Comparison of ENCODE assay signal across 8 mouse cellular contexts in the genomic region with DNA sequence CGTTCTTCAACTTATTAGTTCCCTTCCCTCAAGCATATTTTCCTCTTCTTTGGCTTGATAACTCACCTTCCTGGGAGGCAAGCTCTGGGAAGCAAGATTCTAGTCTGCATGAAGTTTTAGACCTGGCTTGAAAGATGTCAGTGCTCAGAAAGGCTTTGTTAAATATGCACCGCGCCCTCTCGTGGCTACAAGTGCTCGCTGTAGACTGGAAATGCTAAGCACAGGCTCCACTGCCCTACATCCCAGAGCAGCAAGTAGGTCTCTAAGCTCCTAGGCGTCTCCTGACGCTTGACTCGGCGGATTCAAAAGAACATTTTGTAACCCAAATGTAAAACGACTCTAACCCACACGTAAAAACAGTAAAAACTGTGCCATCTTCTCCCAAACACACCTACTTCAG. TPM values are rescaled to one million over a fixed set of nuclear protein-coding genes. Genes with fewer than 3 reads are reported as not detected.
DNase-seq lines count a peak whose midpoint lies in the region; ATAC-seq lines count a peak whose summit lies in the region.

No protein-coding gene starts in this region.

- no peak overlapping the region for H3K9ac ChIP-seq in stomach, embryonic 16.5 days (ENCODE audit: low read length)

- intact Hi-C loops in left cerebral cortex, postnatal 36 days (cut with DNase I): loop anchor here (1.0 kb wide), 2 partner anchors 76 to 91 kb away; no protein-coding TSS in a partner anchor

- WGBS in stomach, embryonic 16.5 days: 4% methylated on average over 11 of the region's 11 CpGs

- H3K4me1 ChIP-seq in stomach, embryonic 16.5 days (ENCODE audit: control insufficient read depth, insufficient read depth, low read length): 0 out of 2 replicates have a peak, but pooled peaks cover 2% of the 10 kb centered on the region

- no peak overlapping the region for H3K4me2 ChIP-seq in stomach, embryonic 16.5 days (ENCODE audit: low read depth, low read length)

- ATAC-seq in stomach, embryonic 16.5 days (ENCODE audit: insufficient read depth, low FRiP score): peak; percentile 50; the same call in 1 of the 2 replicates

- H3K27ac ChIP-seq in stomach, embryonic 16.5 days (ENCODE audit: low read length): no peak overlapping the region

- no peaks in the 10 kb centered on the region for H3K27me3 ChIP-seq in stomach, embryonic 16.5 days (ENCODE audit: control insufficient read depth, insufficient read depth, low read length)

- no peaks in the 10 kb centered on the region for H3K36me3 ChIP-seq in stomach, embryonic 16.5 days (ENCODE audit: control insufficient read depth, insufficient read depth, low read length)

- H3K4me3 ChIP-seq in stomach, embryonic 16.5 days (replicated peaks; ENCODE audit: low read length): no peak overlapping the region

- no peaks in the 10 kb centered on the region for H3K9me3 ChIP-seq in stomach, embryonic 16.5 days (replicated peaks; ENCODE audit: control insufficient read depth, low read length)

- peak; percentile 42 to 48 for DNase-seq in urinary bladder, adult 18-20 months (ENCODE audit: low spot score in 2 of 2)
- DNase-seq in urinary bladder, adult 2 months (ENCODE audit: low spot score): no peak
- peak; percentile 87 to 89 for DNase-seq in cerebellum, postnatal 14 days
- peak; percentile 59 for DNase-seq in gastrocnemius, adult 18-20 months (ENCODE audit: low spot score)
- DNase-seq in kidney, adult 11 months: peak; percentile 59
- DNase-seq in left cerebral cortex, postnatal 36 days (ENCODE audit: low spot score in 2 of 2): peak; percentile 78 to 81
- DNase-seq in natural killer cell, adult 2 months (ENCODE audit: low spot score in 2 of 2): peak; percentile 49 to 73

RNA-seq across cellular contexts. Expression of a gene that starts 44.3 kb away (rescaled TPM):
- polyA plus RNA-seq in urinary bladder, adult 2 months (2012; rRNA removed): 0.19 and 0.29 TPM in 2 replicates
- not detected for total RNA-seq in gastrocnemius, adult 18-20 months (2021)
- not detected for total RNA-seq in left cerebral cortex, postnatal 36 days (2021)
- 0.07 TPM in 1 of 2 replicates, not detected in the other for polyA plus RNA-seq in stomach, embryonic 16.5 days (2015; fragmentation: Nextera tagmentation; extraction: Ambion mirVana)
